Mouse (Mus musculus): ENCODE results near the gene Ano2.

Gene Ano2

DNA sequence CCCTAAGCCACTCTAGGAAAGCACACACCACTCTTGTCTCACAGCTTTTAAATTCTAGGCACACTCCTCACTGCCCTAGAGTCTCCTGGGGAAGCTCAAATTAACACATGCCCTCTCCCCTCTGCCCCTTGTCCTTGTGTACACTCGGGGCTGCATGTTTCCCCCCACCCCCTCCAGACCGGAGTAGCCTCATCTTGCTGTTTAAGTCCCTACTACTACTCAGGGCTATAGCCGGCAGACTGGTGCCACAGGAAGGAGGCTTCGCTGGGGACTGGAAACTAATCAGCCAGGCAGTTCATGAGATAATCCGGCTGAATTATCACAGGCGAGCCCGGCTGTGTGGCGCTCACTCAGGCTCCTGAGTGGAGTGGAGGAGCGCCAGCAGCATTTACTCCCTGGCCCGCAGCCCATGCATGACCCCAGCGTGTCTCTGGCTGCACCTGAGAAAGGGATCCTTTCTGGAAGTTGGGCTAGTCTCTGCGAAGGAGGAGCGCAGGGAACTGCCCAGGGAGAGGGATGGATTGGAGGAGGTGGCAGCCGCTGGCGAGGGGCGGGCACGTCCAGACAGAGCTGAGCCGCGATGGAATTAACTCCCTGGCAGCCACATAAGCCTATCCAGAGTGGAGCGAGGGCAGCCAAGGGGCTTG lies at the start of gene Ano2:
Ano2 (plus strand) TSS at position 363 of the 647 bp plus-strand sequence.
- peak; percentile 5 for DNase-seq

DNA sequence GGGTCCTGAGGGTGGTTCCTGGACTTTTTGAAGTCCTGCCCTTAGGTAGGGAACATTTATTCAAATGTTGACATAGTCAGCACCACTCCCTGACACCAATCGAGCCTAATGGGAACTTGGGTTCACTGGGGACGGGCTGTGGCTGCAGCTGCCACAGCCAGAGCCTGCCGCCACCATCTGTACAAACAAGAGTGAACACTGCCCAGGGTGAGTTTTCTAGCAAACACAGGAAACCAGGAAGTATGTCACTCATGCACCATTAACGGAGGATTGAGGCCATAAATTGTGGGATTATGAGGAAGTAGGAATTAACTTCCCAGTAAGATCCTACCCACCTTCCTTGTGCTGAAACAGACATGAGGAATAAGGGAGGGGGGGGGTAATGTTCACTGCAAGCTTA lies 49.7 kb upstream of the Ano2 start:
- no peak for DNase-seq

DNA sequence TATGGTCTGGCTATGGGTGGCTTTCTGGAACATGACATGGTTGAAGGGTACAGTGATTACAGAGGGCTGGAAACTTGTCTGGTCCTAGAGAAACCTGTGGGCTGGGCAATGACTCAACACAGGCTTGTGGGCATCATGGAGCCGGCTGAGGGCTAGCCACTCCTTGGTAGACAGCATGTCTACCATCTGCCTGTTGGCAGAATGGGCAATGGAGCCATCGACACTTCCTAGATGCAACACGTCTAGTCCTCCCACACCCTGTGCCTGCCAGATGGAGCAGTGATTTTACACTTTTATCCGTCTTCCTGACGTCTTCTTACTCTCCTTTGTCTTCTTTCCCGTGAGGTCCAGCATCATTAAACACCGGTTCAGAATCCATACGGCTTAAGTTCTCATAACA lies 49.1 kb upstream of the Ano2 start:
- DNase-seq: no peak

DNA sequence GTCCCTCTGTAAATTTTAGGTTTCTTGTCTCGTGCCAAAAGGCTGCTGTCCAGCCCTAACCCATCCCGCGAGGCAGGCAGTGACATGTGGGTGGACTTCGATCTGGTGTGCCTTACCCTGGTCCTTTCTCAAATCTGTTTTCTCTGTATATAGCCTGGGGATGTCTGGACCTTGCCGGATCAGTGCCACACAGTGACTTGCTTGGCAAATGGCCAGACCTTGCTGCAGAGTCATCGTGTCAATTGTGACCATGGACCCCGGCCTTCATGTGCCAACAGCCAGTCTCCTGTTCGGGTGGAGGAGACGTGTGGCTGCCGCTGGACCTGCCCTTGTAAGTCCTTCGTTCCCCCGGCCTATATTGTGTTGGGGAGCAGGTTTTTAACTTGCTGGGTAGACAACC lies 41.3 kb upstream of the Ano2 start:
- no peak for DNase-seq

DNA sequence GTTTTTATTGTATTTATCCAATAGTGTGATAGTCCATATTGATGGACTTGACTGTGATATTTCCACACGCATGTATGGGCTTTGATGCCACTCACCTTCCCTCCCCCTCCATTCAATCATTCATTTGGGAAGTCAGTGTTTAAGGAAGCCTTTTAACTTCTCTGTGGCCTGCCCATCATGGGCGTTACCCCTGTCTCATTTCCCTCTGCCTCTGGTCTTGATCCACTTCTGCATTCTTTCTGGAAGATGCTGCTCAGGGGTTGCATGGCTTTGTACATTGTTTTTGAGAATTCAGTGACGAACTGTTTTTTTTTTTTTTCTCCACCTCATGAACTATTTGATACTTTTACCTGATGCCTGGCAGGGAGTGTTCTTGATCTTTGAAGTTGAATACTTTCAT lies 38.9 kb upstream of the Ano2 start:
- DNase-seq: no peak

DNA sequence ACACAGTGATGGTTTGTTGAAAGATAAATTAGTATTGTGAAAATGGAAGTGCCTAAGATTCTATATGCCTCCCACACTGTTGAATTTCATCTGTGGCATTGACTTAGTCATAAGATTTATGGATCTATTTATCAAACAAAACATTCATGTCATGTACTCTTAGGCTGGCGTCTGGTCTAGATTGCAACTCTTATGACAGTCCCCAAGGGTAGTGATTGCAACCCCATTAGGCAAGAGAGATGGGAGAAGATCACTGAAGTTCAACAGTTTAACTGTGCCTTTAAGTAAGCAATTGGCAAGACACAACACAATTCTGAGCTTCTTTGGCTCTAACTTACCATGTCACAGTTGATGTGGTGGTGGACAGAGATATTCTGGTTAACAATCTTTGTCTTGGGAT lies 36.8 kb upstream of the Ano2 start:
- DNase-seq: no peak

DNA sequence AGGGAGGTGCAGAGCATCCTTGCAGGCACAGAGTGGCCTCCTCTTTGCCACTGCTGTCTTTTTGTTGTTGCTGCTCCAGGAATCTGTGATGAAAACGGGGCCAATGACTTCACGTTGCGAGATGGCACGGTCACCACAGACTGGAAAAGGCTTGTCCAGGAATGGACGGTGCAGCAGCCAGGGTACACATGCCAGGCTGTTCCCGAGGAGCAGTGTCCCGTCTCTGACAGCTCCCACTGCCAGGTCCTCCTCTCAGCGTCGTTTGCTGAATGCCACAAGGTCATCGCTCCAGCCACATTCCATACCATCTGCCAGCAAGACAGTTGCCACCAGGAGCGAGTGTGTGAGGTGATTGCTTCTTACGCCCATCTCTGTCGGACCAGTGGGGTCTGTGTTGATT lies 33.3 kb upstream of the Ano2 start:
- DNase-seq: peak; percentile 40

DNA sequence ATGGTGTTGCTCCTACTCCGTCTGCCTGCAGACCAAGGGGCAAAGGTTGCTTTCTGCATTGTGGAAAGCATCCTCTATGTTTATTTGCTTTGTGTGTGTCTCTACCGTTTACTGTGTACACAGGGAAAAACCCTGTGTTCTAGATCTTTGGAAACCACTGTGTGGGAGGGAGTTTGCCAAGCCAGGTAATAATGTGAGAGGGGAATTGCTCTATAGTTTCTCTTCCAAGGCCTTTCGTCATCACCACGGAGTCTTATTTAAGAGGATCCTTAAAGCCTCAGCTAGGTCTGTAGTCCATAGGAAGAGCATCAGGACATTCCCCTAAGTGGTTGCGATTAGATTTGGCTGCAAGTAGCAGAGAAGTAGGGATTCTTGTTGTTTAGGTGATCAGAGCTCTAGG lies 32.3 kb upstream of the Ano2 start:
- no peak for DNase-seq

DNA sequence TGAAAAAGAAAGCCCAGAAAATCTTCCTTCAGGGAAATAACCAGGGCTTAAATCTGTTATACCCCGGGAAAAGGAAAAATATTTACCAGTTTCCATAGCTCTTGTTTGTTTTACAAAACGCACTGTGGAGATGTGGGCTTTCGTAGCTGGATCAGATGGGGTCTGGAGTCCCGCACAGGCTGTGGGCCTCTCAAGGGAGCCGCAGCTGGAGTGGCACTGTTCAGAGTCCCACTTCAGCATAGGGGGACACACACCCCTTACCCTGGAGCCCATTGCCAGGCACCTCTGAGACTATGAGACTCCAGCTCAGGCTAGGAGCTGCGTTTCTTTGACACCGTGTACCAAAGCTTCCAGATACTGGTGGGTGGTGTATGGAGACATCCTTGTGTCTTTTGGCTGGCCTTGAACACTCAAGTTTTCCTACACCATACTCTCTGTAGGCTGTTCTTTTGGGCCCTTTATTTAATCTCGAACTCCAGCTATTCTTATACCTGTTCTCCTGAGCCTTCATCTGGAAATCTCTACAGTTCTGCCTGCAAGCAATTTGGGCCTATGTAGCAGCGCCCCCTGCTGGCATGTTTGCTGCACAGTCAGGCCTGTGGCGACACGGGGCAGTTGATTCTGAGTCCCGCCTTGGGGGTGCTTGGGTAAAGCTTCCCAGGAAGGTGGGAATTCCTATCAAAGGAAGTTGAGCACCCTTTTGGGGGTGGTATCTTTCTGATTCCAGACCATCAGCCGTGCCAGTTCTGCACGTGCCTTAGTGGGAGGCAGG lies 28.9 kb upstream of the Ano2 start:
- peak; percentile 14 for DNase-seq

DNA sequence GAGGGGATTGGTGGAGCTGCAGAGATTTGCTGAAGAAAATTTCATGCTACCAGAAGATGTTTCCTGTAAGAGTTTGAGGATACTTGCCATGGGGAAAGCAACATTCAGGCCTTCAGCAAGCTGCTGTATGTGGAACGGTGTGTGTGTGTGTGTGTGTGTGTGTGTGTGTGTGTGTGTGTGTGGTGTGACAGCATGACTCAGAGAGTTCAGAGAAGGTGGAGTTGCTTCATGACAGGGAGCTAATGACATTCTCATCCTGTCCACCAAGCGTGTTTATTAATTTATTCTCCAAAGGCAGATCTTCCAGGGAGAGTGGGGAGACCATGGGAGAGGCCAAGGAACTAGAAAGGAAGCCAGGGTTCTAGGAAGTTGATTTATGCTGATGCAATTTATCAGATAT lies 26.3 kb upstream of the Ano2 start:
- no peak for DNase-seq

DNA sequence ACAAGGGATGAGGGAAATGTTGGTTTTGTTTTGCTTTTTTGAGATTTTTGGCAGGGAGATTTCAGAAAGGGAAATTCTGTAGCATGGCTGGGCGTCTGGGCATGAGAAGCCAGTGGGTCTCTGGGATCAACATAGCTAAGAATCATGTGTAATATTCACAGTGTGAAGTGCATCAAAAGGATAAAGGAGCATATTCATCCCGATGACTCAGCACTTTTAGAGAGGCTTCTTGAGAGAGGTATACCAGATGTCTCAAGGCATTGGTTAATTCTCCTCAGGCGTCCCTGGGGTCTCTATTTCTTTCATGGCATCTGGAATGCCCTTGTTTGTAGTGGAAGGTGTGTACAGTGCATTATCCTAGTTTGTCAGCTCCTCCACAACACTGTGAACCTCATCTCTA lies 18.4 kb upstream of the Ano2 start:
- no peak for DNase-seq

DNA sequence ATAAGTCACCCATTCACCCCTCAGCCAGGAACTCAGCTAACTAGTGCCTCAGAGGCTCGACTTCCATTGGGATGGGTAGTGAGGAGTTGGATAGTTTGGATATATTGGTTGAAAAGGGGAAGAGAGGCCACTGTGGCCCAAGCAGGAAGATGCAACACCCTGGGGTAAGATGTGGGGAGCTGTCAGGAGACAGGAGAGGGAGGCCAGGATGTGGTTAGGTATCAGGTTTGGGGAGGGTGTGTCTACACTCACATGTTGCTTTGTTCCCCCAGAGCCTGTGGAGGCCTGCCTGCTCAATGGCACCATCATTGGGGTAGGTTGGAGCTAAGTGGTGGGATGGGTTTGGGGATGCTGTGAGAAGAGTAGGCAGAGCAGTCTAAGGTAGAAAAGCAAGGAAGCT lies 11.7 kb upstream of the Ano2 start:
- no peak for DNase-seq

DNA sequence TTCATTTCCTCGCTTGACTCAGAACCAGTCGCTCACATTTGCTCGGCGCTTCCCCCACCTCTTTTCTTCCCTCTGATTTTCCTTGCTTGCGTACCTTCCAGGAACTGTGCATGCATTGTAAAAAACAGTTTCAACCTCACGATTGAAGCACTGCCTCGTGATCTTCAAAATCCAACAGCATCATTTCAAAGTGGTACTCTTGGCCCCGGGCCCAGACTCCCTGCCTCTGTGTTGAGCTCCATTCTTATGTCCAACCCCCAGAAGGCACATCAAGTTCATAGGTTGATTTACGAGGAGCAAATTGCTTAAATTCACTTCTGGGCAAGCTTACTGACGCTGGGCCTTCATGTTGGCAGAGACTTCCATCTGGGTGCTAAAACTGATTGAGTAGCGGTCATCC lies 9.6 kb upstream of the Ano2 start:
- DNase-seq: no peak

DNA sequence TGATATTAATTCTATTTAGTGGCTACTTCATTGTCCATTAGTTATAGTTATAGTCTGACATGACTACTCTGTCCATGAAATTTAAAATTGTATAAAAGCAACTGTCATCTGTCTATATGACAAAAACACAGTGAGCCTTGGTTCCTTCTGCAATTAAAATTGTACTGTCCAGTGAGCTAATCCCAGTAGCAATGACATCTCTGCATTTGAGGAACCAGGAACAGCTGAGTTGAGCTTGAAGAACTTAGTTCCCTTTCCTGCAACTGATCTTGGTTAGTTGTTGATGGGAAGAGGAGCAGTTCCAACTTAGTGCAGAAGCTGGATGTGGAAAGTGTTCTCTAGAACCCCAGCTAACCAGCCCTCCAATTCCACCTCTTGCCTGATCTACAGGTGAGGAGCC lies 4.8 kb upstream of the Ano2 start:
- no peak for DNase-seq

DNA sequence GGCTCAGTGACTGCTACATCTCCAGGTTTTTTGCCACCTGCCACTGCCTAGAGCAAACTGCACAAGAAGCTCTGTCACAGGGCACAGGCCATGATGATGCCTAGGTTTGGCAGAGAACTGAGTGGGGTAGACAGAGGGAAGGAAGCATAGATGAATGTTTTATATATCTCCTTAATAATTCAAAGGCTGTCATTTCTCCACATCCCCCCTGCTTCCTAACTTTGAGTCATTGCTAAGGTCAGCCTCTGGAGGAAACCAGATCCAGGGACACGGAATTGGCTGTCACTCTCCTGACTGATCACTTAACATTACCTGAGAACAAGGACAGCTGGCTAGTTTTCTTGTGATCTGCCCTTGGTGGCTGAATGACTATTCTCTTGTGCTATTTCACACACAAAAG lies 2.2 kb upstream of the Ano2 start:
- DNase-seq: no peak

DNA sequence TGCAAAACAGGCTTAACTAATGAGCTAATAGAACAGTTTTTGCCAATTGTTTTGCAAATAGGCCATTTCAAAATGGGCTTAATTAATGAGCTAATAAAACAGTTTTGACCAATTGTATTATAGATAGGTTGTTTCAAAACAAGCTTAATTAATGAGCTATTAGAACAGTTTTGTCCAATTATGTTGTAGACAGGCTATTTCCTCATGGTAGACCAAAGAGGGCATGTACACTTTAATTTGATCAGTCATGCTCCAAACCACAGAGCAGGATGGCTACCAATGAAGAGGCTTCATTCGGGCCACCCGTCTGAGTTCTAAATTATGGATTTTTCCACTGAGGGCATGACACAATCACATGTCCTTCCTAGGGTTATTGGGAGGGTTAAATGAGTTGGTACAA lies 10.9 kb downstream of the Ano2 start:
- no peak for DNase-seq

DNA sequence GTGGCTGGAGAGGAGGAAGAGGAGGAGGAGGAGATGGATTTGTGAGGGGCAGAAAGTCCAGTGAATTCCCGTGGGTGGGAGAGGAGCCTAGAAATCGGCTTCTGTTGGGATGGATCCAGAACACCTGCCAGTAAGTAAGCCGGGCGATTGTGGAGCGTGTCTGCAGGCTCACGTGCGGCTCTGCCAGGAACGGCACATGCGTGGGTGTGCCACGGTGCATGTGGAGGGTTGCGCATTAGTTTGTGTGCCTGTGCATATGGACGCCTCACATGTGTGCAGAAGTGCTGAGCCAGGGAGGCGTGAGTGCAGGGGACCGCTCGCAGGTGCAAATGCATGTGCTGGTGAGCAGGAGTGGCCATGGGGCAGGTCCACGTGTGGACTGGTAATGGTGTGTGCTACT lies 21.0 kb downstream of the Ano2 start:
- DNase-seq: no peak

DNA sequence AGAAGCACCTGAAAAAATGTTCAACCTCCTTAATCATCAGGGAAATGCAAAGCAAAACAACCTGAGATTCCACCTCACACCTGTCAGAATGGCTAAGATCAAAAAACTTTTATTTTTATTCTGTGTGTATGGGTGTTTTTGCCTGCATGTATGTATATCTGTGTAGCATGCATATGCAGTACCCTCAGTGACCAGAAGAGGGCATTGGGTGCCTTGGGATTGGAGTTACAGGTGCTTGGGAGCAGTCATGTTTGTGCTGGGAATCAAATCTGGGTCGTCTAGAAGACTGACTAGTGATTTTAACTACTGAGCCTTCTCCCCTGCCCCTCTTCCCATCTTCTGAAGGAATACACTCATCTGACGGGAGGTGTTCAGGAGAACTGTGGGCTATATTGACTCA lies 36.2 kb downstream of the Ano2 start:
- DNase-seq: no peak

DNA sequence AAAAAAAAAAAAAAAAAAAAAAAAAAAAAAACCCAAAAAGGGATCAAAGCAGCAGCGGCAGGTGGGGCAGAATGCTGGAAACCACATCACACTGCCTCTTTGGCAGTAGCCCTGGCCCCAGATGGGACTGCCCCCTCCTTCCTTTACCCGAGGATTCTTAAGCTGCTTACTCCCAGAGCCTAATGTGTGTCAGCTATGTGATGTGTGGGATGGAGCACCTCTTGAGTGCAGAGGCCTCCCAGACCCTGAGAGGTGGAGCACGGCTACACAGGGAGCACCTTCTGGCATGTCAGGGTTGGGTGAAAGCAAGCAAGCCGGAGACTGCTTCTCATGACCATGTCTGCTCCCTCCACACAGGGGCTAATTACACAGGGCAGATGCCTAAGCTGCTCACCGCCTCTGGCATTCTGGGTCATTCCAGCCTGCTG lies 37.3 kb downstream of the Ano2 start:
- no peak for DNase-seq

DNA sequence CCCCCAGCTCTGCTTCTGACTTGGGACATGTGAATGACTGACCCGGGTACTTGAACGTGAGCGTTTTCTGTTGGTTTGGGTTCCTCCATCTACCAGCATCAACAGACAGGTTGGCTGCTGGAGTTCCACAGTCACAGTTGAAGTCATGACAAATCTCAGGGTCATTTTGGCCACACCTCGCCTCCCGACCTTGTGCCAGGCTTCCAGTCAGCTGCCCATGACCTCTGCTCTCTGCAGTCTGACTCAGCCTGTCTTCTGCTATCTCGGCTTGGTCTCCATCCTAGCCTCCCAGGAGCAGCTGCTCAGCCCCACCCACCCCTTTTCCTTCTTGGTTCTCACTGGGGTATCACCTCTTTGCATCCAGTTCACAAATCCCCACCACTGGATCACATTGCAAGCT lies 39.3 kb downstream of the Ano2 start:
- no peak for DNase-seq

DNA sequence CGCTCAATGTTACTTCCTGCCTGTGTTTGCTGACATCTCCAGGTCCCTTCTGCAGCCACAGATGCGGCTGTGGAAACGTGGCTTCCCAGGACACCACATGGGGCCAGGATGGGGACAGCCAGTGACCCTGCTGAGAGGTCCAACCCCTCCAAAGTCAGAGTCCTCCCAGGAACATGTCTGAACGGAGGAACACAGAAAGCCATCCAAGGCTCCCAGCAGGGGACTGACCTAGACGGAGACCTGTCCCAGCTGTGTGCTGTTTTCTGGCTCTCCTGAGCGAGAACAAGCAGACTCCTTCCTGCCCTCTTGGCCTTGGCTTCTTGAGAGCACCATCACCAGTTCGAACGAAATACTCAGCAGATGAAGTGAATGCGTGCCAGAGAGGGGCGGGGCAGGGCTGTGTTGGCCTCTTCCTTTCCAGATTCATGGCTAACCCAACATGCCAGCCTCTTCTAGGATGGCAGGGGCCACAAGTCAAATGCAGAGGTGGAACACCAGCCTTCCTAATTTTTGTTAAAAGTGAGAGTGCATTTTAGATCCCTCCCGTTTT lies 39.8 kb downstream of the Ano2 start:
- DNase-seq: no peak

DNA sequence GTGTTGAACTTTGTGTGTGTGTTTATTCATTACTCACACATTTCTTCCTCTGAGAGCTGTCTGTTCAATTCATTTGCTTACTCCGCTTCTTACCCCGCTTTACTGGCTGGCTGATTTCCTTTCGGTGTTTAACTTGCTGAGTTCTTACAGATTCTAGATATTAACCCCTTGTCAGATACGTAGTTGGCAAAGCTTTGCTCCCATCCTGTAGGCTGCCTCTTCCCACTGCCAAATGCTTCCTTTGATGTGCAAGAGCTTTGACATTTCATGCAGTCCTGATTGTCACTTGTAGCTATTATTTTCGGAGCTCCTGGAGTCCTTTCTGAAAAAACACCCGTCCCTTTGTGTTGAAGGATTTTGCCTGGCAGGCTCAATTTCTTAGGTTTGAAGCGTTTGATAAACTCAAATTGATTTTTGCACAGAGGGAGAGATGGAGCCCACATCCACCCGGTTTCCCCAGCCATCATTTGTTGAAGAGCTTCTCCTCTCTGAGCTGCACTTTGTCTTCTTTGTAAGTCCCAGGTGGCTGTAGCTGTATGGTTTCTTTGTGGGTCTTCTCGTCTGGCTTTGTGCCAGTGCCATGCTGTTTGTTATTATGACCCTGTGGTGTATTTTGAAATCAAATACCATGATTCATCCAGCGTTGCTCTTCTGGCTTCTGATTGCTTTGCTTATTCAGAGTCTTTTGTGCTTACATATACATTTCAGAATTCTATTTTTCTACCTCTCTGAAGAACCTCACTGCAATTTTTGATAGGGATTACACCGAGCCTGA lies 47.5 kb downstream of the Ano2 start:
- no peak for DNase-seq

DNA sequence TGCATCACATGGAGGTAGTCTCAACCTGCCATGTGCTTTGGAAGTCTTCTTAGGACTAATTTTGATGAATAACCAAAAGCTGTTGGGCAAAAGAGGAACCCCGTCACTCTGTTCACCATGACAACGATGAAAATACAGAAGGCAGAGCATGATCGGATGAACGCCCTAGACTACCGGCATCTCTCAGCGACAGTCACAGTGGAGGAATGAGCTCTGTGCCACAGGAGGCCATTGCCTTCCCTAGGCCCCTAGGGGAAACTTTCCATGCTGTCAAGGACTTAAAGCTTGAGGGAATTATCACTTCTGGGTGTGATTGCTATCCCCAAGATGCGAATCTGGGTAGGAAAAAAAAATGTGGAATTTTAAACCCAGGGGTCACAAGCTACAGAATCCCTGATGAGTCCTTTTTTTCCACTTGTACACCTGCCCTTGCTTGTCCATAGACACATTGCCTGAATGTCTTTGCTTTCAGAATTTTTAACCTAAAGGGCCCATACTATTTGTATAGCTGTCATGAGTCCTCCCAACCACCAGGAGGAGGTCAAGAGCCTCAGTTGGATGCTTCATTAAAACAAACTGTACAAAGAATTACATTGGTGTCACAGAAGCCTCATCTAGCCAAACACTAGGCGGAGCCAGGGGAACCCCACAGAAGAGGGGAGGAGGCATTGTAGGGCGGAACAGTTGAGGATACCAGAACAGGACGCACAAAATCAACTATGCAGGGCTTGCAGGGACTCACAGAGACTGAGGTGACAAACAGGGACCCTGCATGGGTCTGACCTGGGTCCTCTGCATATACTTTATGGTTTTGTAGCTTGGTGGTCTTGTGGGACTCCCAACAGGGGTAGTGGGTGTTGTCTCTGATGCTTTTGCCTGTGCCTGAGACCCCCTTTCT lies 53.2 kb downstream of the Ano2 start:
- DNase-seq: no peak

Data from cerebellum, adult 9-11 months (tissue).